Mouse (Mus musculus) small intestine, adult 2 months (tissue): ENCODE measurements around the gene Gna11.
A peak's percentile ranks its signal among the peaks of the same experiment; 100 is the strongest.

Experiments
- CTCF ChIP-seq: fragments of 200-500 bp; IDR thresholded peaks from 2 replicates; pipeline ENCODE4 v1.5.1; 2012; ENCODE audit warnings: low read depth, mild to moderate bottlenecking, control low read depth, inconsistent platforms, low read length, moderate library complexity, mixed read lengths; ENCODE audit not compliant: insufficient replicate concordance, insufficient read length; ENCODE audit errors: extremely low read depth
- POLR2A ChIP-seq: fragments of 200-500 bp; IDR thresholded peaks from 2 replicates; pipeline ENCODE4 v1.6.1; 2012; ENCODE audit warnings: low read depth, mild to moderate bottlenecking, control low read depth, inconsistent platforms, low read length, moderate library complexity

GRCm38 (mm10) chr10:81551597-81552102 lies 6.7 kb upstream of the Gna11 start:
- peak; percentile 100 for TF ChIP-seq CTCF
- no peak; the same call in 1 of the 2 replicates for TF ChIP-seq POLR2A
